Mouse (Mus musculus): ENCODE measurements around the gene Gm8257. TPM values are rescaled to one million over a fixed set of nuclear protein-coding genes. Genes with fewer than 3 reads are reported as not detected.

Gene Gm8257
- polyA plus RNA-seq (2012; ENCODE audit: low replicate concordance), result not detected in 2 replicates

GRCm38 (mm10) chr14:44706356-44706755 is at the start of gene Gm8257:
Gene Gm8257, minus strand, starts transcription at chr14:44706456.

GRCm38 (mm10) chr14:44750240-44750639 is 44.0 kb upstream of the Gm8257 start, which contains the start of gene Gm8267:
Gene Gm8267, minus strand, starts transcription at chr14:44750340.

DNA sequence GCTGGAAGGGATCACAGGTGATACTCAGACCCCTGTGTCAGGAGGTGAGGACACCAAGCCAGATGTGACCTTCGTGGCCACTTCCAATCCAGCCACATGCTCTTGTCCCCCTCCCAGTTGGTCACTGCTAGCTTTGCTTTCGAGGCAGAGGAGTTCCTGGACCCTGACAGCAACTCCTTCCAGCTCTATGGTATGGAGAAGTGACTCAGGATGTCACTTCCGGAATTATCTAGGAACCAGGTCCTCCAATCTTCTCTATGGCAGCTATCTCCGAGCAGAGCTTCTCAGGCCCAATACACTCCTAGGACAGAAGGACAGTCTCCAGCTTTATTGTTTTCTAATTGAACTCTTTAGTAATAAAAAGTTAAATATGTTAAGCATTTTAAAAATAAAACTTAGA is 78.5 kb downstream of the Gm8257 start, which contains the start of gene Gm5624:
Gene Gm5624, minus strand, starts transcription at position 202 of the 400 bp plus-strand sequence.

Other genes starting within 250 kb of the Gm8257 start
- gene BC061237, start 214.0 kb downstream of the Gm8257 start, polyA plus RNA-seq (2012; ENCODE audit: low replicate concordance), result not detected in 2 replicates
- not detected in 2 replicates for gene Gm17093, start 188.2 kb downstream of the Gm8257 start, polyA plus RNA-seq (2012; ENCODE audit: low replicate concordance)
- not detected in 2 replicates for gene Gm8247, start 123.3 kb downstream of the Gm8257 start, polyA plus RNA-seq (2012; ENCODE audit: low replicate concordance)
- not detected in 2 replicates for gene Gm5624, start 78.5 kb downstream of the Gm8257 start, polyA plus RNA-seq (2012; ENCODE audit: low replicate concordance)
- gene Gm8267, start 43.9 kb upstream of the Gm8257 start, polyA plus RNA-seq (2012; ENCODE audit: low replicate concordance), result not detected in 2 replicates
- gene Ptgdr, start 152.9 kb upstream of the Gm8257 start, polyA plus RNA-seq (2012; ENCODE audit: low replicate concordance), result not detected in 2 replicates

Data from hematopoietic multipotent progenitor cell, adult 10-12 weeks (in vitro differentiated cells).